Mouse (Mus musculus) heart, adult 2 months (tissue): ENCODE measurements at regions not wholly inside any gene's neighbourhood (a gene's known extent, or its start where the extent isn't known, plus 50 kb on each side); places are given as distances from the start of the nearest gene placed in this dataset.

ENCODE experiments used
- CTCF ChIP-seq: fragments of 200-600 bp; IDR thresholded peaks from 2 replicates; pipeline ENCODE4 v1.8.1; 2022; ENCODE audit warnings: antibody characterized with exemption, mild to moderate bottlenecking, moderate library complexity
- EP300 ChIP-seq: fragments of 200-500 bp; IDR thresholded peaks from 2 replicates; pipeline ENCODE4 v1.6.1; 2011; ENCODE audit warnings: low read depth, low read length, control low read depth; ENCODE audit not compliant: insufficient read depth

DNA sequence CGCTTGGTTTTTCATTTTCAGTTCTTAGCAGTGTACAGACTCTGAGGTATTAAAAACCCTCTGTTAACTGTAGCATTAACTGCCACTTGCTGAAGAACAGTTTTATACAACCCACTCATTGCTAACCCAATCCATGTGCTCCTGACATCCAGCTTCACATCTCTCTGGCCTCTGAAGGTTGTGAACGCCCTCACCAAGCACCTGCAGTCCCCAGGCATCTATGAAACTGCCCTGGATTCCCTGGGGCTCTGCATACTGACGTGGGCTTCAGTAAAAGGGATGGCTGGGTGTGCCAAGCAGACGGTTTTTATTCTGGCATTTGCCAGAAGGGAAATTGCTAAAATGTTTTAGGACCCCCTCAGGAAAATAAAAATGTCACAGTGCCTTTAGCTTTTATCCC, 2232.2 kb upstream of the Gm7489 start:
- TF ChIP-seq EP300 (no peak), CTCF (no peak)
